Mouse (Mus musculus) adrenal gland, adult 18-20 months (tissue): ENCODE results near the gene Atxn7. TPM values are rescaled to one million over a fixed set of nuclear protein-coding genes. Genes with fewer than 3 reads are reported as not detected.
"Not testable (repeated sequence)": the region's sequence is repeated elsewhere in the genome, so short reads cannot be mapped to it uniquely, and the experiment has no call there.

Source experiments
- DNase-seq, 2 experiments: peaks; one replicate each; pipeline ENCODE4 v3.0.0; 2021 to 2022; ENCODE audit warnings: low spot score in 2 of 2
- long read RNA-seq, 2 experiments: library from polyadenylated mRNA; stranded (forward); transcript quantifications; one replicate each; pipeline ENCODE4 v2.0.0; 2021
- total RNA-seq, 2 experiments: library from RNA; stranded (reverse); gene quantifications; 1 replicate in 1 of 2; 2 replicates in 1 of 2; pipeline ENCODE4 v1.2.3; 2021

Gene Atxn7
- 10 to 100 TPM; 24.0 to 31.2 TPM for total RNA-seq
- long read RNA-seq, experiment 1, full-length matches to known transcripts = 3 of 7 reads
- long read RNA-seq, experiment 1, partial matches to known transcripts = 1 of 7 reads
- long read RNA-seq, experiment 1, other reads (novel, unspliced or antisense) = 3 of 7 reads
- long read RNA-seq, experiment 2, full-length matches to known transcripts = 1 of 16 reads
- long read RNA-seq, experiment 2, partial matches to known transcripts = 6 of 16 reads
- long read RNA-seq, experiment 2, other reads (novel, unspliced or antisense) = 9 of 16 reads

- peak; percentile 51 to 60 for DNase-seq
Observed at GRCm38 (mm10) chr14:13961401-13962112, at the start of gene Atxn7, which contains the start of gene Thoc7. Gene Atxn7, plus strand, starts transcription at chr14:13961440. Gene Thoc7, minus strand, starts transcription at chr14:13961852.

- no peak for DNase-seq
Observed at GRCm38 (mm10) chr14:13914387-13915082, 46.7 kb upstream of the Atxn7 start, which contains the start of gene Gm281. Gene Gm281, minus strand, starts transcription at chr14:13914478.

- no peak for DNase-seq
Observed at GRCm38 (mm10) chr14:13915207-13915606, 46.0 kb upstream of the Atxn7 start.

- no peak for DNase-seq
Observed at GRCm38 (mm10) chr14:13917208-13917607, 44.0 kb upstream of the Atxn7 start.

GRCm38 (mm10) chr14:13917630-13918029, 43.6 kb upstream of the Atxn7 start:
- peak; percentile 22 to 24 for DNase-seq

GRCm38 (mm10) chr14:13933290-13934051, 27.8 kb upstream of the Atxn7 start:
- DNase-seq = no peak

- DNase-seq = no peak
Observed at GRCm38 (mm10) chr14:13934052-13934371, 27.2 kb upstream of the Atxn7 start.

- no peak for DNase-seq
Observed at GRCm38 (mm10) chr14:13944686-13945085, 16.6 kb upstream of the Atxn7 start.

- DNase-seq = no peak
Observed at GRCm38 (mm10) chr14:13948345-13948744, 12.9 kb upstream of the Atxn7 start.

- peak in 1 of 2 experiments; percentile 35 for DNase-seq
Observed at GRCm38 (mm10) chr14:13950401-13950800, 10.8 kb upstream of the Atxn7 start.

- not testable (repeated sequence) for DNase-seq
Observed at GRCm38 (mm10) chr14:13952151-13952550, 9.1 kb upstream of the Atxn7 start.

GRCm38 (mm10) chr14:13960079-13960478, 1.2 kb upstream of the Atxn7 start:
- DNase-seq = no peak

GRCm38 (mm10) chr14:13960482-13961325, 536 bp upstream of the Atxn7 start:
- DNase-seq = peak; percentile 67 to 72

- DNase-seq = no peak
Observed at GRCm38 (mm10) chr14:13962476-13962875, 1.2 kb downstream of the Atxn7 start.

- DNase-seq = no peak
Observed at GRCm38 (mm10) chr14:13963527-13963926, 2.3 kb downstream of the Atxn7 start.

GRCm38 (mm10) chr14:13967607-13968006, 6.4 kb downstream of the Atxn7 start:
- no peak for DNase-seq

GRCm38 (mm10) chr14:13968476-13968875, 7.2 kb downstream of the Atxn7 start:
- DNase-seq = no peak

GRCm38 (mm10) chr14:13970513-13970912, 9.3 kb downstream of the Atxn7 start:
- DNase-seq = no peak

GRCm38 (mm10) chr14:13971644-13972234, 10.5 kb downstream of the Atxn7 start:
- no peak for DNase-seq

- no peak for DNase-seq
Observed at GRCm38 (mm10) chr14:13977498-13977897, 16.3 kb downstream of the Atxn7 start.
